ENCODE assay signal across 7 mouse cellular contexts in the genomic region with DNA sequence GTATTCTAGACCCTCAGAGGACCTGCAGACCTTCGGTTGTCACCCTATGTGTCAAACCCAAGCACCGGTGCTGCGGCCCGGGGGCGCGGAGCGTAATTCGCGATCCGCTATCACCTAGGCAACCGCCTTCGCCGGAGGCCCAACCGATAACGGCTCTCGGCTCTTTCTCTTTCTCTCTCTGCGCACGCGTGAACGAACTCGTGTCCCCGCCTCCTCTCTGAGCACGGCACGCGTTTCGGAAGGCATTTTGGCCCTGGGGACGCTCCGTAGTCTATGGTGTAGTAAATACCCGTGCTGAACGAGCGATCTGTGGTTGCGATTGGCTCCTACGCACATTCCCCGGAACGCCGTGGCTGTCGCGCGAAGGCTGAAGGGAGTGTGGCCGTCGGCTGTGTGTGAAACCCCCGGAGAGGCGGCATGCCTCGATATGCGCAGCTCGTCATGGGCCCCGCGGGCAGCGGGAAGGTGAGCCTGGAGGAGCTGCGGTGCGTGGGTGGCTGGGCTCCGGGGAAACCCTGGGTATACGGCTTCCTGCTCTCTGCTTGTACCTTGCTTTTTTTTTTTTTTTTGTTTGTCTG. TPM values are rescaled to one million over a fixed set of nuclear protein-coding genes. Genes with fewer than 3 reads are reported as not detected.
DNase-seq lines count a peak whose midpoint lies in the region; ATAC-seq lines count a peak whose summit lies in the region.

A gene (minus strand): TSS at position 173 of the 578 bp plus-strand sequence.

- peak; percentile 99 for DNase-seq in adrenal gland, postnatal 25 days
- peak; percentile 100 for DNase-seq in heart, adult 11 months
- DNase-seq in kidney, adult 18-20 months: peak; percentile 99
- peak; percentile 100 for DNase-seq in limb, embryonic 11.5 days (ENCODE audit: low spot score)
- DNase-seq in midbrain, embryonic 14.5 days: peak; percentile 100
- DNase-seq in spleen, adult 18-20 months: peak; percentile 97 to 99

- peak; percentile 92 for ATAC-seq in embryonic facial prominence, embryonic 12.5 days (ENCODE audit: insufficient number of reproducible peaks, insufficient read depth, low FRiP score, low TSS enrichment)
- peak; percentile 91 for ATAC-seq in limb, embryonic 11.5 days (ENCODE audit: insufficient number of reproducible peaks, low FRiP score, low TSS enrichment, low read depth)
- ATAC-seq in midbrain, embryonic 14.5 days (ENCODE audit: low FRiP score, low TSS enrichment): peak; percentile 94

- H3K4me2 ChIP-seq in embryonic facial prominence, embryonic 12.5 days (replicated peaks): peak within 1 kb of the TSS; percentile 72
- peak within 1 kb of the TSS; percentile 65 for H3K4me2 ChIP-seq in limb, embryonic 11.5 days (ENCODE audit: low read depth, severe bottlenecking)
- peak within 1 kb of the TSS; percentile 78 for H3K4me2 ChIP-seq in midbrain, embryonic 14.5 days (ENCODE audit: low read length)

- WGBS in embryonic facial prominence, embryonic 12.5 days: under 1% methylated on average over 53 of the region's 53 CpGs
- under 1% methylated on average over 53 of the region's 53 CpGs for WGBS in limb, embryonic 11.5 days
- under 1% methylated on average over 53 of the region's 53 CpGs for WGBS in midbrain, embryonic 14.5 days

- no peaks in the 10 kb centered on the region for H3K9me3 ChIP-seq in embryonic facial prominence, embryonic 12.5 days
- H3K9me3 ChIP-seq in limb, embryonic 11.5 days (ENCODE audit: control insufficient read depth, low read length): no peaks in the 10 kb centered on the region
- H3K9me3 ChIP-seq in midbrain, embryonic 14.5 days (ENCODE audit: control insufficient read depth, low read length): no peaks in the 10 kb centered on the region

- peaks cover 31% of the 10 kb centered on the region for H3K36me3 ChIP-seq in embryonic facial prominence, embryonic 12.5 days
- peaks cover 10% of the 10 kb centered on the region; the same call in 1 of the 2 replicates for H3K36me3 ChIP-seq in limb, embryonic 11.5 days (ENCODE audit: control insufficient read depth, insufficient read depth, low read length)
- peaks cover 46% of the 10 kb centered on the region for H3K36me3 ChIP-seq in midbrain, embryonic 14.5 days (ENCODE audit: control insufficient read depth, insufficient read depth, low read length)

- peak within 1 kb of the TSS; percentile 97 for H3K27ac ChIP-seq in embryonic facial prominence, embryonic 12.5 days
- peak within 1 kb of the TSS; percentile 94 for H3K27ac ChIP-seq in limb, embryonic 11.5 days (replicated peaks; ENCODE audit: low read depth, low read length)
- H3K27ac ChIP-seq in midbrain, embryonic 14.5 days (replicated peaks; ENCODE audit: low read depth, low read length): peak within 1 kb of the TSS; percentile 94

- peak within 1 kb of the TSS; percentile 84 for H3K9ac ChIP-seq in embryonic facial prominence, embryonic 12.5 days
- peak within 1 kb of the TSS; percentile 69 for H3K9ac ChIP-seq in limb, embryonic 11.5 days (ENCODE audit: low read length)
- peak within 1 kb of the TSS; percentile 78 for H3K9ac ChIP-seq in midbrain, embryonic 14.5 days (replicated peaks; ENCODE audit: low read length)

- H3K27me3 ChIP-seq in embryonic facial prominence, embryonic 12.5 days: no peaks in the 10 kb centered on the region
- no peaks in the 10 kb centered on the region for H3K27me3 ChIP-seq in limb, embryonic 11.5 days (ENCODE audit: control insufficient read depth, insufficient read depth, low read length)
- H3K27me3 ChIP-seq in midbrain, embryonic 14.5 days (ENCODE audit: control insufficient read depth, insufficient read depth, low read length): no peaks in the 10 kb centered on the region

- peak within 1 kb of the TSS; percentile 77 for H3K4me3 ChIP-seq in embryonic facial prominence, embryonic 12.5 days
- H3K4me3 ChIP-seq in limb, embryonic 11.5 days (ENCODE audit: low read depth, low read length): peak within 1 kb of the TSS; percentile 64
- H3K4me3 ChIP-seq in midbrain, embryonic 14.5 days (replicated peaks; ENCODE audit: low read depth, low read length): peak within 1 kb of the TSS; percentile 68

- peaks cover 16% of the 10 kb centered on the region for H3K4me1 ChIP-seq in embryonic facial prominence, embryonic 12.5 days
- no peaks in the 10 kb centered on the region for H3K4me1 ChIP-seq in limb, embryonic 11.5 days (ENCODE audit: control insufficient read depth, insufficient read depth, low read length)
- peaks cover 14% of the 10 kb centered on the region for H3K4me1 ChIP-seq in midbrain, embryonic 14.5 days (ENCODE audit: control insufficient read depth, insufficient read depth, low read length)

RNA-seq across cellular contexts. Expression of the gene that starts here (rescaled TPM):
- total RNA-seq in adrenal gland, postnatal 25 days (2021): 31.3 and 32.1 TPM in 2 replicates
- 90.5 and 99.6 TPM in 2 replicates for polyA plus RNA-seq in embryonic facial prominence, embryonic 12.5 days (2016; fragmentation: Nextera tagmentation; extraction: Ambion mirVana)
- polyA plus RNA-seq in limb, embryonic 11.5 days (2014; fragmentation: Nextera tagmentation; extraction: Ambion mirVana): 99.6 and 107 TPM in 2 replicates
- 155 and 164 TPM in 2 replicates for polyA plus RNA-seq in midbrain, embryonic 14.5 days (2014; fragmentation: Nextera tagmentation; extraction: Ambion mirVana)

Comparison
In these comparisons a context has a peak if more than half of its experiments do, and no peak if none do; other contexts are left out.
1. Peak in every context shown above with its lines: DNase-seq, ATAC-seq, H3K4me3 ChIP-seq and H3K27ac ChIP-seq.